Mouse (Mus musculus) kidney, postnatal 4 days (tissue): ENCODE measurements around the gene Gan.

Experiments used
- DNase-seq, 2 experiments: peaks; one replicate each; pipeline ENCODE4 v3.0.0; 2021; ENCODE audit warnings: mixed read lengths in 2 of 2

Gene Gan

GRCm38 (mm10) chr8:117201221-117202017, 43.5 kb downstream of the Gan start:
- DNase-seq: peak in 1 of 2 experiments; percentile 12

GRCm38 (mm10) chr8:117203085-117203484, 45.1 kb downstream of the Gan start:
- no peak for DNase-seq

- DNase-seq: no peak
These were observed 47.9 kb downstream of the Gan start for GRCm38 (mm10) chr8:117205884-117206283.

- peak in 1 of 2 experiments; percentile 19 for DNase-seq
These were observed 48.7 kb downstream of the Gan start for GRCm38 (mm10) chr8:117206636-117207035.

GRCm38 (mm10) chr8:117209150-117209549, 51.2 kb downstream of the Gan start:
- no peak for DNase-seq

GRCm38 (mm10) chr8:117212100-117212499, 54.2 kb downstream of the Gan start:
- DNase-seq: no peak

GRCm38 (mm10) chr8:117217724-117218123, 59.8 kb downstream of the Gan start:
- no peak for DNase-seq

- peak in 1 of 2 experiments; percentile 22 for DNase-seq
These were observed 64.5 kb downstream of the Gan start for GRCm38 (mm10) chr8:117222396-117222795.

- DNase-seq: peak; percentile 94 to 95
These were observed 66.7 kb downstream of the Gan start for GRCm38 (mm10) chr8:117224630-117225029.

GRCm38 (mm10) chr8:117226306-117226705, 68.4 kb downstream of the Gan start:
- peak in 1 of 2 experiments; percentile 13 for DNase-seq

GRCm38 (mm10) chr8:117227339-117227738, 69.4 kb downstream of the Gan start:
- peak; percentile 17 to 35 for DNase-seq

- no peak for DNase-seq
These were observed 75.3 kb downstream of the Gan start for GRCm38 (mm10) chr8:117233199-117233598.

- DNase-seq: no peak
These were observed 78.6 kb downstream of the Gan start for GRCm38 (mm10) chr8:117236531-117236930.

- no peak for DNase-seq
These were observed 82.4 kb downstream of the Gan start for GRCm38 (mm10) chr8:117240326-117240725.

- no peak for DNase-seq
These were observed 83.0 kb downstream of the Gan start for GRCm38 (mm10) chr8:117240841-117241494.

GRCm38 (mm10) chr8:117241848-117242247, 83.9 kb downstream of the Gan start:
- DNase-seq: no peak

GRCm38 (mm10) chr8:117242286-117242685, 84.4 kb downstream of the Gan start:
- no peak for DNase-seq

- no peak for DNase-seq
These were observed 86.7 kb downstream of the Gan start for GRCm38 (mm10) chr8:117244601-117245000.

- no peak for DNase-seq
These were observed 90.4 kb downstream of the Gan start for GRCm38 (mm10) chr8:117248341-117248740.

- DNase-seq: no peak
These were observed 93.2 kb downstream of the Gan start for GRCm38 (mm10) chr8:117251086-117251681.

GRCm38 (mm10) chr8:117252650-117253049, 94.7 kb downstream of the Gan start:
- DNase-seq: no peak

GRCm38 (mm10) chr8:117253390-117254269, 95.7 kb downstream of the Gan start:
- DNase-seq: no peak

- no peak for DNase-seq
These were observed 96.6 kb downstream of the Gan start for GRCm38 (mm10) chr8:117254496-117254895.
